Mouse (Mus musculus) erythroblast, embryonic 14.5 days (primary cell): ENCODE data around the gene Phlda2.

Experiments
- GATA1 ChIP-seq: IDR thresholded peaks from 2 replicates; pipeline ENCODE4 v1.6.1; 2012; ENCODE audit warnings: low read length, inconsistent platforms, mixed read lengths
- TAL1 ChIP-seq: IDR thresholded peaks from 3 replicates; pipeline ENCODE4 v1.6.1; 2012; ENCODE audit warnings: low read length, inconsistent platforms, mixed read lengths

DNA sequence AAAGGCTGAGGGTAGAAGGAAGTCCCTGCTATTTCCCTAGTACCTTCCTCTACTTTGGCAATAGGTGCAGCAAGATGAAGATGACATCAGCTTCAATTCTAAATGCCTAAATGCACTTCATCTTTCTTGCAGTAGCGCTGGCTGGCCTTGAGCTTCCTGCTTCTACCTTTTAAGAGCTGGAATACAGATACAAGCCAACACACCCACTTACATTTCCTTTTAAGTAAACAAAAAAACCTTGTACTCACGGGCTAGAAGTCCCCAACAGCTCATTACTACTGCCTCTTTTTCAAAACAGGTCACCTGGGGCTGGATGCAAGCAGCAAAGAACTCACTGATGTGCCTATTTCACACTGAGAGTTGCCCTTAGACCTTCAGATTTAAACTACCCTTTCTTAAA is 43.6 kb upstream of the Phlda2 start:
- no peak for TF ChIP-seq GATA1
- TF ChIP-seq TAL1, result no peak
